Mouse (Mus musculus) thymus, adult 2 months (tissue): ENCODE measurements at regions not wholly inside any gene's neighbourhood (a gene's known extent, or its start where the extent isn't known, plus 50 kb on each side); places are given as distances from the start of the nearest gene placed in this dataset.

Source experiments
- CTCF ChIP-seq: fragments of 200-500 bp; IDR thresholded peaks from 2 replicates; pipeline ENCODE4 v1.5.1; 2012; ENCODE audit warnings: mild to moderate bottlenecking, control low read depth, low read length, moderate library complexity, borderline replicate concordance; ENCODE audit not compliant: control insufficient read depth, poor library complexity, insufficient read depth; ENCODE audit errors: extremely low read depth
- POLR2A ChIP-seq: fragments of 200-500 bp; IDR thresholded peaks from 2 replicates; pipeline ENCODE4 v1.6.1; 2012; ENCODE audit warnings: mild to moderate bottlenecking, low read length, control low read depth, moderate library complexity; ENCODE audit not compliant: control insufficient read depth, poor library complexity, insufficient read depth; ENCODE audit errors: extremely low read depth

GRCm38 (mm10) chr3:131779803-131780202 is 215.2 kb downstream of the Papss1 start:
- TF ChIP-seq POLR2A (no peak), CTCF (no peak)
